Mouse (Mus musculus): ENCODE results near the gene Klf8. TPM values are rescaled to one million over a fixed set of nuclear protein-coding genes. Genes with fewer than 3 reads are reported as not detected.

Gene Klf8
- polyA plus RNA-seq, 2 experiments = 1.3 to 3.9 TPM

GRCm38 (mm10) chrX:153237920-153238504 lies 746 bp downstream of the Klf8 start:
- ATAC-seq (ENCODE audit: low FRiP score, low read depth) (0 out of 2 replicates have a peak, but pooled peaks have one; percentile 57), DNase-seq (ENCODE audit: low spot score) (no peak)
- Histone ChIP-seq H3K27ac (replicated peaks; ENCODE audit: low read depth, low read length) (no peak overlapping the region), H3K4me3 (replicated peaks; ENCODE audit: low read length) (peak overlapping the region; percentile 49), H3K4me1 (ENCODE audit: control insufficient read depth, insufficient read depth, low read length) (no peaks in the 10 kb centered on the region), H3K4me2 (replicated peaks; ENCODE audit: low read depth, low read length, severe bottlenecking) (peak overlapping the region; percentile 55), H3K27me3 (ENCODE audit: control insufficient read depth, insufficient read depth, low read length) (no peaks in the 10 kb centered on the region), H3K9ac (ENCODE audit: low read depth, low read length, severe bottlenecking) (peak overlapping the region; percentile 56), H3K9me3 (ENCODE audit: control insufficient read depth, low read length) (no peaks in the 10 kb centered on the region), H3K36me3 (ENCODE audit: control insufficient read depth, insufficient read depth, low read length) (no peaks in the 10 kb centered on the region)
- TF ChIP-seq POLR2A (IDR thresholded peaks at IDR 0.05; ENCODE audit: borderline replicate concordance, extremely low read depth, insufficient read depth, insufficient read length) = no peak
- WGBS = 25% methylated on average over 20 of the region's 23 CpGs

- DNase-seq (ENCODE audit: low spot score) (no peak), ATAC-seq (ENCODE audit: low FRiP score, low read depth) (no peak)
- Histone ChIP-seq H3K4me3 (replicated peaks; ENCODE audit: low read length) (no peak overlapping the region), H3K36me3 (ENCODE audit: control insufficient read depth, insufficient read depth, low read length) (no peaks in the 10 kb centered on the region), H3K27ac (replicated peaks; ENCODE audit: low read depth, low read length) (no peak overlapping the region), H3K4me1 (ENCODE audit: control insufficient read depth, insufficient read depth, low read length) (no peaks in the 10 kb centered on the region), H3K27me3 (ENCODE audit: control insufficient read depth, insufficient read depth, low read length) (no peaks in the 10 kb centered on the region), H3K9ac (ENCODE audit: low read depth, low read length, severe bottlenecking) (no peak overlapping the region), H3K9me3 (ENCODE audit: control insufficient read depth, low read length) (no peaks in the 10 kb centered on the region), H3K4me2 (replicated peaks; ENCODE audit: low read depth, low read length, severe bottlenecking) (no peak overlapping the region)
- 46% methylated on average over 1 of the region's 1 CpGs for WGBS
- TF ChIP-seq POLR2A (IDR thresholded peaks at IDR 0.05; ENCODE audit: borderline replicate concordance, extremely low read depth, insufficient read depth, insufficient read length) = no peak
Measured at GRCm38 (mm10) chrX:153254256-153254655, 17.0 kb downstream of the Klf8 start.

- Histone ChIP-seq H3K4me1 (ENCODE audit: control insufficient read depth, insufficient read depth, low read length) (no peaks in the 10 kb centered on the region), H3K9ac (ENCODE audit: low read depth, low read length, severe bottlenecking) (no peak overlapping the region), H3K4me3 (replicated peaks; ENCODE audit: low read length) (no peak overlapping the region), H3K9me3 (ENCODE audit: control insufficient read depth, low read length) (no peaks in the 10 kb centered on the region), H3K27me3 (ENCODE audit: control insufficient read depth, insufficient read depth, low read length) (no peaks in the 10 kb centered on the region), H3K27ac (replicated peaks; ENCODE audit: low read depth, low read length) (no peak overlapping the region), H3K4me2 (replicated peaks; ENCODE audit: low read depth, low read length, severe bottlenecking) (no peak overlapping the region), H3K36me3 (ENCODE audit: control insufficient read depth, insufficient read depth, low read length) (no peaks in the 10 kb centered on the region)
- TF ChIP-seq POLR2A (IDR thresholded peaks at IDR 0.05; ENCODE audit: borderline replicate concordance, extremely low read depth, insufficient read depth, insufficient read length) = no peak
- no peak for ATAC-seq (ENCODE audit: low FRiP score, low read depth)
- DNase-seq (ENCODE audit: low spot score) = no peak
- 50% methylated on average over 2 of the region's 2 CpGs for WGBS
Measured at GRCm38 (mm10) chrX:153255504-153255903, 18.2 kb downstream of the Klf8 start.

GRCm38 (mm10) chrX:153282185-153282584 lies 44.9 kb downstream of the Klf8 start:
- TF ChIP-seq POLR2A (IDR thresholded peaks at IDR 0.05; ENCODE audit: borderline replicate concordance, extremely low read depth, insufficient read depth, insufficient read length) = no peak
- Histone ChIP-seq H3K4me2 (replicated peaks; ENCODE audit: low read depth, low read length, severe bottlenecking) (no peak overlapping the region), H3K9ac (ENCODE audit: low read depth, low read length, severe bottlenecking) (no peak overlapping the region), H3K27me3 (ENCODE audit: control insufficient read depth, insufficient read depth, low read length) (no peaks in the 10 kb centered on the region), H3K4me3 (replicated peaks; ENCODE audit: low read length) (no peak overlapping the region), H3K27ac (replicated peaks; ENCODE audit: low read depth, low read length) (no peak overlapping the region), H3K36me3 (ENCODE audit: control insufficient read depth, insufficient read depth, low read length) (no peaks in the 10 kb centered on the region), H3K9me3 (ENCODE audit: control insufficient read depth, low read length) (no peaks in the 10 kb centered on the region), H3K4me1 (ENCODE audit: control insufficient read depth, insufficient read depth, low read length) (no peaks in the 10 kb centered on the region)
- WGBS = 67% methylated on average over 2 of the region's 2 CpGs
- ATAC-seq (ENCODE audit: low FRiP score, low read depth) (no peak), DNase-seq (ENCODE audit: low spot score) (no peak)

GRCm38 (mm10) chrX:153311356-153311755 lies 74.1 kb downstream of the Klf8 start:
- H3K9ac ChIP-seq (ENCODE audit: low read depth, low read length, severe bottlenecking) = no peak overlapping the region
- H3K4me1 ChIP-seq (ENCODE audit: control insufficient read depth, insufficient read depth, low read length) = no peaks in the 10 kb centered on the region
- no peaks in the 10 kb centered on the region for H3K27me3 ChIP-seq (ENCODE audit: control insufficient read depth, insufficient read depth, low read length)
- no peak overlapping the region for H3K27ac ChIP-seq (replicated peaks; ENCODE audit: low read depth, low read length)
- DNase-seq (ENCODE audit: low spot score) (no peak), ATAC-seq (ENCODE audit: low FRiP score, low read depth) (no peak)
- H3K4me3 ChIP-seq (replicated peaks; ENCODE audit: low read length) = no peak overlapping the region
- TF ChIP-seq POLR2A (IDR thresholded peaks at IDR 0.05; ENCODE audit: borderline replicate concordance, extremely low read depth, insufficient read depth, insufficient read length) = no peak
- H3K9me3 ChIP-seq (ENCODE audit: control insufficient read depth, low read length) = no peaks in the 10 kb centered on the region
- 80% methylated on average over 4 of the region's 4 CpGs for WGBS
- no peaks in the 10 kb centered on the region for H3K36me3 ChIP-seq (ENCODE audit: control insufficient read depth, insufficient read depth, low read length)
- no peak overlapping the region for H3K4me2 ChIP-seq (replicated peaks; ENCODE audit: low read depth, low read length, severe bottlenecking)

Measured in limb, embryonic 14.5 days (tissue).